Mouse (Mus musculus): ENCODE measurements around the gene Myo1e.

DNA sequence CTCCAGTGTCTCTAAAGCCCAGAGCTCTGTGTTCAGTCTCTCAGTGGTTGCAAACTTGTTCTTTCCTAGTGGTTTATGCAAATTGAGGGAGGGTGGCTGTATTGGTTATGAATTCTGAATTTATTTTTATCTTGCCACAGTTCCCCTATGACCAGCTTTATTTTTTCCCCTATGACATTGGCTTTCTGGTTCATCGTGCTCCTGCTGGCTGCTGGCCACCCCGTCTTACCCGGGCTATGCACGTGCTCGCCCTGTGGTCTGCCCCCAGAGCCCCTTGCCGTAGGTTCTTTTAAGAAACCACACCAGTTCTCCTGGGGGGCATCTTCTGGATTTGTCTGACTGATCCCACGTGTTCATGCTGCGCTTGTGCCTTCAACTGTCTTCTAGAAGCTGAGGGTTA lies 97.8 kb downstream of the Myo1e start:
- no peak for TF ChIP-seq CTCF (IDR thresholded peaks at IDR 0.05; ENCODE audit: insufficient read depth, low read depth, low read length)
- TF ChIP-seq POLR2A (IDR thresholded peaks at IDR 0.05; ENCODE audit: insufficient read depth, low read depth, low read length): no peak
